Mouse (Mus musculus) ovary, postnatal 36 days (tissue): ENCODE data around the gene Spata25.
"Not testable (repeated sequence)": the region's sequence is repeated elsewhere in the genome, so short reads cannot be mapped to it uniquely, and the experiment has no call there.

Experiments
- DNase-seq: peaks from one replicate; pipeline ENCODE4 v3.0.0; 2022; ENCODE audit warnings: low spot score, mixed read lengths

Gene Spata25

GRCm38 (mm10) chr2:164828437-164828836 lies at the start of gene Spata25:
Spata25 (minus strand) TSS chr2:164828537.
- no peak for DNase-seq

- DNase-seq: not testable (repeated sequence)
These were observed 49.3 kb upstream of the Spata25 start for GRCm38 (mm10) chr2:164877376-164878215.

- not testable (repeated sequence) for DNase-seq
These were observed 47.3 kb upstream of the Spata25 start for GRCm38 (mm10) chr2:164875648-164876047.

DNA sequence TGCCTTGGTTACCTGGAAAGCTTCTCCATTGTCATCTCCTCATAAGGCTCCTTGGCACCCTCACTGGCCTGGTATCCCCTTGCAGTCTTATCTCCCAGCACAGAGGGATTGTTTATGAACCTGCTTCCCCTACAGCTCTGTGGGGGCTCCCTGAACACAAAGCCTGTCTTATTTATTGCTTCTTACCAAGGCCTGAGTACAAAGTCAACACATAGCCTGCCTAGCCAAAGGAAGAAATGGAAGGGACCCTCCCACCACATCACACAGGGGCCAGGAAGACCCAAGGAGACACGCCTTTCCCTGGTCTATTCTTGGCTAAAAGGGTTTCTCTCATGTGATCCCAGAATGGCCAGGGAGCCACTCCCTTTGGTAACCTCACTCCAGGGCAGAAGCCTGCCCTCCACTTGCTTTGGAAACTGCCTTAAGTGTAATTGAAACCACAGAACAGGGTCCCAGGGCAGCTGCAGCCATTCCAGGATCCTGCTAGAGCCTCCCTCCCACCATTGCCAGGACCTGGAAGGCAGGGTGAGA lies 46.0 kb upstream of the Spata25 start:
- no peak for DNase-seq

- no peak for DNase-seq
These were observed 45.3 kb upstream of the Spata25 start for GRCm38 (mm10) chr2:164873621-164874020.

GRCm38 (mm10) chr2:164871602-164872303 lies 43.4 kb upstream of the Spata25 start:
- DNase-seq: no peak

DNA sequence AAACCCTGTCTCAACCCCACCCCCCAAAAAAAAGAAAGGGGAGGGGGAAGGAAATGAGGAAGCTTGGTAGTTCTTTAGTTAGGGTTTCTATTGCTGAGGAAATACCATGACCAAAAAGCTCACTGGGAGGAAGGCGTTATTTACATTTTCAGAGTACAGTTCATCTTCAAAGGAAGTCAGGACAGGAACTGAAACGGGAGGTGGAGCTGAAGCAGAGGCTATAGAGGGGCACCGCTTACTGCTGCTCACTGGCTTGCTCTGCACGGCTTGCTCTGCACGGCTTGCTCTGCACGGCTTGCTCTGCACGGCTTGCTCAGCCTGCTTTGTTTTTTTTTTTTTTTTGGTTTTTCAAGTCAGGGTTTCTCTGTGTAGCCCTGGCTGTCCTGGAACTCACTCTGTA lies 40.2 kb upstream of the Spata25 start:
- no peak for DNase-seq

DNA sequence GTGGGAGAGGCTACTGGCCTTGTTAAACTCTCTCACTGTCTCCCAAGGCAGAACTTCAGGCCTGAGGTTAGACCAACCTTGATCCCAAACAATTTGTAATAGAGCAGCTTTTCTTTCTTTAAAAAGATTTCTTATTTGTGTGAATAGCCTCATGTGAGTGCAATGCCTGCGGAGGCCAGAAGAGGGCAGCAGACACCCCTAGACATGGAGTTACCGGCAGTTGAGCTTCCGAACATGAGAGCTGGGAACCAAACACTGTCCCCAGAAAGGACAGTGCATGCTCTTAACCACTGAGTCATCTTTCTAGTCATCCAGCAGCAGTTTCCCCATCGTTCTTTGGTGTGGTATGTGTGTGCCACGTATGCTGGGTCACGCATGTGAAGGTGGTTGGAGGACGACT lies 39.2 kb upstream of the Spata25 start:
- no peak for DNase-seq

DNA sequence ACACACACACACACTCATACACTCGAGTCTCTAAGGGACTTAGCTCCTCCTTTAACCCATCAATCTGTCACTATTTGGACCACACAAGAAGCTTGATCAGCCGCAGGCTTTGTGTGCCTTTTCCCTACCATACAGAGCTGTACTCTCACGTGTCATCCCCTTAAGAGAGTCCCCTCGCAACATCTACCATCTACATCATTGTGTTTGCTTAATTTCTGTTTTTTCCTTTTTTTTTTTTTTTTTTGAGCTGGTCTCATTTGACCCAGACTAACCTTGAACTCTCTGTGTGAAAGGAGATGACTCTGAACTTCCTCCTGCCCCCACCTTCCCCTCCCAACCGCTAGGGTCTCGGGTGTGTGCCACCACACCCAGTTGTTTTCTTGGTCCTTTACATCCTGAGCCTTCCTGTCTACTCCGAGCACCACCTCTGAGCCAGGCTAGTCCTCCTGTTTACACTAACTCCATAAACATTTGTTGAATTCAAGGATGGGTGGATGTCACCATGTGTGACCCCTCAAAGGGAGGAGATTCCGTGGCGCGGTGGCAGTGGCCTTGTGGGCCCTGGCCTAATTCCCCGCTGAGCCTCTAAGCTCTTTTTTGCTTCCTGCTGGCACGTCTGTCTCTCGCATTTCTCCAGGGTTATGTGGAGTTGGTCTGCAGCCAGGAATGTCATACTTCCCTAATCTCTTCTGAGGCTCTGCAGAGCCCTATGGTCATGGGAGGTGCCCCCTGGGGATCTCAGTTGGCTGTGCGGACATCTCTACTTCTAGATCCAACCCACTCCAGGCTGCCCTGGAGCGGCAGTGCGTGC lies 38.6 kb upstream of the Spata25 start:
- DNase-seq: no peak

DNA sequence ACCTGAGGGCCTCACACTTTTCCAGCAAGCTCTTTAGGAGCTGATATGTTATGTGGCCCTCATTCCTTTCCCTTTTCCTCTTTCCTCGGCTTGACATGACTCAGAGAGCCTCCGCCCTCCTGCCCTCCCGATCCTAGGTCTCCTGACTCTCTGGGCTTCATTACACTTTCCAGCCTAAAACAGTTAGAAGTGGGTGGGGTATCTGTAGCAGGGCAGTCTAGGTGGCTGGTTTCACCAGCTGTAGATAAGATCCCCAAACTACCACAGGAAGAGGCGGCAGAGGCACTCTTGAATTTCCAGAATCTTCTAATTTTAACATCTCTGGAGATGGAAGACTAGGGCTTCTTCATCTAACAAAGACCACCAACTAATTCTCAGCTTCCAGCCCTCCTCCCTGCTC lies 36.3 kb upstream of the Spata25 start:
- no peak for DNase-seq

DNA sequence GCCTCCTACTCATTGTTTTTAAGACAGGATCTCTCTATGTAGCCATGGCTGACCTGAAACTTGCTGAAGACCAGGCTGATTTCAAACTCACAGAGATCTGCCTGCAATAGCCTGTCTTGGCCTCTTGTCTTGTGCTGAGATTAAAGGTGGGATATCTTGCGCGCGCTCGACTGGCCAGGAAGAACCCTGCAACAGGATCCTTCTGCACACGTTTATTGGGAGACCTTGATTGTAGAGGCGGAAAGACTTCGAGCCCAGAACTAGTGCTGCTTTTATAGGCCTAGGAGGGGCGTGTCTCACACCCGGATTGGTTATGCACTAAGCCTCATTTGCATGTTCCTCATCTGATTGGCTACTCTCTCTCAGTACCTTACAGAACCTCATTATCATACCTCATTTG lies 35.1 kb upstream of the Spata25 start:
- not testable (repeated sequence) for DNase-seq

DNA sequence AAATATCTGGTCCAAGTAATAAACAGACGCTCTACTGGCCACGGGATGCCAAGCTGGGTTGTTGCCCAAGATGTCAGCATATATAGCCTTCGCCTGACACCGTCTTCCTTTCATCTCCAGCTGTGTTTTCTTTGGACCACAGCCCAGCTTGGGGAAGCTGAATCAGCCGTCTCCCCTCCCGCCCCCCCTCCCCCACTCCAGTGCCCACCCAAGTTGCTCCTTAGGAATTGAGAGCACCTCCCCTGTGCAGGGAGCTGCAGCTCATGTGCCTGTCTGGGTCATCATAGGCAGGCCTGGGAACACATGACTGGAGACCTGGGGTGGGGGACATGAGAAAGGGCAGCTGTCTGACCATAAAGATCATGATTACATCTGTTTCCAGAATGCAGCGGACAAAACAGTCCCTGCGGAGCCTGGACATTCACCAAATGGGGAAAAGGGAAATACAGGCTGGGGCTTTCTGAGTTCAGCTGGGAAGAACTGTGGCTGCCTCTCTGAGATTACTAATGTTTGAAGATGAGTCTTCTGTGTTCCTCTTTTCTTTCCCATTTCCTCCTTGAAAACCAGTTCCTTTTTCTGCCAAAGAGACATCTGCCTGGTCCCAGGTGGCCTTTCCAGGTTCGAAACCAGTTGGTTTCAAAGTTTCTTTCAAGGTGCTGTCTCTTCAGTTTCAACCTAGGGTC lies 34.0 kb upstream of the Spata25 start:
- no peak for DNase-seq

DNA sequence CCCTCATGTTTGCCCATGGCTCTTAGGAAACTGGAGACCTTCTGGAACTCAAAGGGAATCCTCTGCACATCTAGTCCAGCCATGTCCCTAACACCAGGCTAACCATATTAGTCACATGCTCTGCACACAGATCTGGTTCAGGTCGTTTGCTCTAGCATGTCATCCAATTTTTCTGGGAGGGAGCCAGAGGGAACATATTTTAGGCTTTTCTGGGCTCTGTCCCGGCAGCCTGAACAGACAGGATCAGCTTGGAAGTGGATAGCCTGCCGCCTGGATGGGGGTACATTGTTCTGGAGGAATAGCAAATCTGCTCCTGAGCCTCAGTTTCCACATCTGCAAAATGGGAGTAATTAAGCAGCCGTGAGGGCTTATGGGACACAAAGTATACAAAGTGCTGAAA lies 32.8 kb upstream of the Spata25 start:
- no peak for DNase-seq

DNA sequence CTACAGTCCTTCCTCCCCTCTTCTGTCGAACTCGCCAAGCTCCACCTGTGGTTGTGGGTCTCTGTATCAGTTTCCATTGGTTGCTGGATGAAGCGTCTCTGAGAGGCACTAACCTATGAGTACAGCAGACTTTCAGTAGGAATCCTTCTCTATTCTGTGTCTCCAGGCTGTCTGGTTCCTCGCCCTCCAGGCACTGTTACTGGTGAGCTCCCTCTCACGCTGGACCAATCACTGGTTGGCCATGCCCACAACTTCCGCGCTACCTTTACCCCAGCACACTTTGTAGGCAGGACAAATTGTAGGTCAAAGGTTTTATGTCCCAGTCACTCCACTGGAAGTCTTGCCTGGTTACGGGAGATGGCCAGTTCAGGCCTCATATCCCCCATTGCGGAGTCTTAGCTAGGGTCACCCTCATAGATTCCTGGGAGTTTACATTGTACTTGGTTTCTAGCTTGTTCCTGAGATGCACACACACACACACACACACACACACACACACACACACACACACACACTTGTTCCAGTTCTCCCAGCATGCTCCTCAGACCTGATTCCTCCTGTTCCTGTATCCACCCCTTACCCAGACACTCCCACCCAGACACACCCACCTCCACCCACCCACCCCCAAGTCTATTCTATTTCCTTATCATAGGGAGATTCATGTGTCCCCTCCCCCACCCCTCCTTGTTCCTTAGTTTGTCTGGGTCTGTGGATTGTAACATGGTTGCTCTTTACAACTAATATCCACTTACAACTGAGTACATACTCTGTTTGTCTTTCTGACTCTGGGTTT lies 31.5 kb upstream of the Spata25 start:
- no peak for DNase-seq

DNA sequence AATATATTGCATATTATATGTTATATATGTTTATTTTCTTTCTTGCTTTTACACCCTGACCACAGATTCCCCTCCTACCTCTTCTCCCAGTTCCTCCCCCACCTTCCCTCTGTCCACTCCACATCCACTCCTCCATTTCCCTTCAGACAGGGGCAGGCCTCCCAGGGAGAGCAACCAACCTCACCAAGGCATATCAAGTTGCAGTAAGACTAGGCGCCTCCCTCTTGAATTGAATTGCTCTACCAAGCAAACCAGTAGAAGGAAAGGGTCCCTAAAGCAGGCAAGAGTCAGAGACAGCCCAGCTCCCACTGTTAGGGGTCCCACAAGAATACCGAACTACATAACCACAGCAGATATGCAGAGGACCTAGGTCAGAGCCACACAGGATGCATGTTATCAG lies 30.8 kb upstream of the Spata25 start:
- no peak for DNase-seq

DNA sequence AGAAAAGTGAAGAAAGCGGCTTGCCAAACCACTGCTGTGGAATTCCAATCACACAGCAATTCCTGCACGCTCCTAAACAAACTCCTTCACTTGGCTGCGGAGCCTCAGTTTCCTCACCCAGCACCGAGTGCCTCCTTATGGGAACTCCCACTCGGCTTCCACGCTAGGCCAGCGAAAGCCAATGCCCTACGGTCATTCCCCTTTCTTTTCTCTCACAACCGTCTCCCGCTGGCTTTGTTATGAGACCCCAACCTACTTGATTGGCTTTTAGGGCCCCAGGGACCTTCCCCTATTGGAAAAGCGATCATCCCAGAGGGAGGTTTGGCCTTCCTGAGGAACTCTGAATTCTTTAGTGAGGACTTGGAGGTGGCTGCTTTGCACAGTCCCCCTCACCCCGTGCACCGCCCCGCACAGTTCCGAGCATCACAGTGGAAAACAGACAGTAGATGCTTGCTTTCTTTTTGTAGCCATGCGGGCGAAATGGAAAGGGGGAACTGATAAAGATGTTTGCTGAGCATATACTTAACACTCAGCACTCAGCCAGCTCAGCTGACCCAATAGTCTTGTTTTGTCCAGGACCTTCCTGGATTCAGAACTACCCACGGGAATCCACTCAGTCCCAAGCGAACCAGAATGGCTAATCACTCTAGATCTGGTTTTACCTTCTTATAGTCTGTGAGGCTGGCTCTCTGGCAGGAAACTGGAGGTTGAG lies 29.7 kb upstream of the Spata25 start:
- no peak for DNase-seq

GRCm38 (mm10) chr2:164857101-164857821 lies 28.9 kb upstream of the Spata25 start, which contains the start of gene Pltp:
Pltp (minus strand) TSS chr2:164857711.
- peak; percentile 50 for DNase-seq

DNA sequence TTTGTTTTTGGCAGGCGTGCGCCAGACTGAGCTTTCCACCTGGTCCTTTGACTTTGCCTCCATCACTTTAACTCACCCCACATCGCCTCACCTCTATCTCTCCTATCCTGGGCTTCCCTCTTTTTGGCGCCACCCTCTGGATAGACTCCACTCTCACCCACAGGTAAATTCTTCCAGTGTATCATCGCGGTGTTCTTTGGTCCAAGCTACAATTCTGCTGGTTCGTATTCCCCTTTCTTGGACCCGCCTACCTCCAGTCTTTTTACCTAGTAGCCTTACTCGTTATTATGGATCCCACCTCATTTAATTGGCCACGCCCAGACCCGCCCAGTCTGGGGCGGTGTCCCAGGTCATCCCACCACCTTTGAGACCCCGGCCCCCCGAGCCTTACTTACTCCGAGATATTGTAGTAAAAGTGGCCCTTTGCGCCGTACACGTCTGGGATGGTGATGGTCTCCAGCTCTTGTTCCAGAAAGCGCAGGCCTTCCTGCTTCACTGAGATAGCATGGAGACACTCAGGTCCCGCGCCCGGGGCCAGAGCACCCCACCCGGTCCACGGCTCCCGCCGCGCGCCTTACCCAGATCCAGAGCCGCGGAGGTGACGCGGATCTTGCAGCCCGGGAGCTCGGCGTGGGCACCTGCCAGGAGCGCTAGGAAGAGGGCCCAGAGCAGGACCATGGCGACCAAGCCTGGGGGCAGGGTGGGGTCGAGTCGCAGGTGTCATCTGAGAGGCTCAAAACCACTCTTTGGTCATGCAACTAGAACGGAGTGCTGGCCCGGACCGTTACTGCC lies 28.2 kb upstream of the Spata25 start:
- DNase-seq: no peak

DNA sequence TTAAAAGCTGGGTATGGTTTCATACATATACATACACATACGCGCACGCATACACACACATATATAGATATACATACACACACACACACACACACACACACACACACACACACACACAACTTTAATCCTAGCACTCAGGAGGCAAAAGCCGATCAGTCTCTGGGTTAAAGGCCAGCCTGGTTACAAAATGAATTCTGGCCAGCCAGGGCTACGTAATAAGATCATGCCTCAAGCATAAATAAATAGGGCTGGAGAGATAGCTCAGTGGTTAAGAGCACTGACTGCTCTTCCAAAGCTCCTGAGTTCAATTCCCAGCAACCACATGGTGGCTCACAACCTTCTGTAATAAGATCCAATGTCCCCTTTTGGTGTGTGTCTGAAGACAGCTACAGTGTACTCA lies 27.2 kb upstream of the Spata25 start:
- not testable (repeated sequence) for DNase-seq
